Mouse (Mus musculus) G1E (cell line): ENCODE measurements around the gene Rps11.

ENCODE experiments used
- CTCF ChIP-seq: IDR thresholded peaks from 2 replicates; pipeline ENCODE4 v1.5.1; 2012; ENCODE audit warnings: low read depth, low read length, inconsistent platforms, mixed read lengths
- GATA1 ChIP-seq: IDR thresholded peaks from 2 replicates; pipeline ENCODE4 v1.6.1; 2012; ENCODE audit warnings: borderline replicate concordance, low read length, inconsistent platforms, mixed read lengths
- GATA2 ChIP-seq: IDR thresholded peaks from 2 replicates; pipeline ENCODE4 v1.6.1; 2012; ENCODE audit warnings: low read depth, low read length, inconsistent platforms, borderline replicate concordance
- POLR2AphosphoS5 ChIP-seq: IDR thresholded peaks from 2 replicates; pipeline ENCODE4 v1.6.1; 2012; ENCODE audit warnings: low read depth, low read length, inconsistent platforms; ENCODE audit not compliant: insufficient replicate concordance
- TAL1 ChIP-seq: conservative IDR thresholded peaks from 2 replicates; pipeline ENCODE4 v1.6.1; 2012; ENCODE audit warnings: low read depth, low read length, inconsistent platforms, mixed read lengths

- TF ChIP-seq GATA1 (no peak), CTCF (no peak), POLR2AphosphoS5 (no peak), TAL1 (no peak), GATA2 (no peak)
These were observed 39.7 kb upstream of the Rps11 start, which contains the start of gene Slc17a7 for GRCm38 (mm10) chr7:45163735-45164490.
